Mouse (Mus musculus) limb, embryonic 13.5 days (tissue): Measurements from ENCODE around the gene C4b. TPM values are rescaled to one million over a fixed set of nuclear protein-coding genes. Genes with fewer than 3 reads are reported as not detected.

Experiments used
- ATAC-seq: fragments of 200-750 bp; cut with Nextera tagmentation; 2 replicates; pipeline ENCODE4 v1.8.0; 2017; ENCODE audit warnings: low read depth, moderate number of reproducible peaks, moderate TSS enrichment; ENCODE audit not compliant: low FRiP score
- H3K27ac ChIP-seq: fragments of 300-500 bp; sonication (generic); 2 replicates; pipeline ENCODE4 v1.5.1; 2015; ENCODE audit warnings: inconsistent platforms, mild to moderate bottlenecking, moderate library complexity
- H3K27me3 ChIP-seq: fragments of 300-500 bp; sonication (generic); 2 replicates; pipeline ENCODE4 v1.6.1; 2015; ENCODE audit warnings: mild to moderate bottlenecking, inconsistent platforms
- H3K36me3 ChIP-seq: fragments of 300-500 bp; sonication (generic); 2 replicates; pipeline ENCODE4 v1.6.1; 2015; ENCODE audit warnings: inconsistent platforms, mild to moderate bottlenecking, moderate library complexity
- H3K4me1 ChIP-seq: fragments of 300-500 bp; sonication (generic); 2 replicates; pipeline ENCODE4 v1.6.1; 2015; ENCODE audit warnings: inconsistent platforms
- H3K4me2 ChIP-seq: fragments of 300-500 bp; sonication (generic); replicated peaks from 2 replicates; pipeline ENCODE4 v1.6.1; 2015; ENCODE audit warnings: inconsistent platforms, mild to moderate bottlenecking, moderate library complexity
- H3K4me3 ChIP-seq: fragments of 300-500 bp; sonication (generic); 2 replicates; pipeline ENCODE4 v1.5.1; 2015; ENCODE audit warnings: moderate library complexity, mild to moderate bottlenecking, inconsistent platforms
- H3K9ac ChIP-seq: fragments of 300-500 bp; sonication (generic); 2 replicates; pipeline ENCODE4 v1.6.1; 2015; ENCODE audit warnings: mild to moderate bottlenecking, inconsistent platforms
- H3K9me3 ChIP-seq: fragments of 300-500 bp; sonication (generic); 2 replicates; pipeline ENCODE4 v1.6.1; 2016; ENCODE audit warnings: inconsistent platforms
- WGBS: fragments of 180-500 bp; shearing (Covaris S2); methylation state at CpG from one replicate; pipeline ENCODE4 v1.1.7; 2015; 5-methylcytosine and 5-hydroxymethylcytosine counted together
- polyA plus RNA-seq: library from polyadenylated mRNA; unstranded; fragments of >200 nt; fragmentation: Nextera tagmentation; extraction: Ambion mirVana; gene quantifications from 2 replicates; pipeline ENCODE4 v1.2.1, GENCODE M21; 2015

C4b gene
- polyA plus RNA-seq, 1 experiment from 2014 or later, result 0.06 TPM

DNA sequence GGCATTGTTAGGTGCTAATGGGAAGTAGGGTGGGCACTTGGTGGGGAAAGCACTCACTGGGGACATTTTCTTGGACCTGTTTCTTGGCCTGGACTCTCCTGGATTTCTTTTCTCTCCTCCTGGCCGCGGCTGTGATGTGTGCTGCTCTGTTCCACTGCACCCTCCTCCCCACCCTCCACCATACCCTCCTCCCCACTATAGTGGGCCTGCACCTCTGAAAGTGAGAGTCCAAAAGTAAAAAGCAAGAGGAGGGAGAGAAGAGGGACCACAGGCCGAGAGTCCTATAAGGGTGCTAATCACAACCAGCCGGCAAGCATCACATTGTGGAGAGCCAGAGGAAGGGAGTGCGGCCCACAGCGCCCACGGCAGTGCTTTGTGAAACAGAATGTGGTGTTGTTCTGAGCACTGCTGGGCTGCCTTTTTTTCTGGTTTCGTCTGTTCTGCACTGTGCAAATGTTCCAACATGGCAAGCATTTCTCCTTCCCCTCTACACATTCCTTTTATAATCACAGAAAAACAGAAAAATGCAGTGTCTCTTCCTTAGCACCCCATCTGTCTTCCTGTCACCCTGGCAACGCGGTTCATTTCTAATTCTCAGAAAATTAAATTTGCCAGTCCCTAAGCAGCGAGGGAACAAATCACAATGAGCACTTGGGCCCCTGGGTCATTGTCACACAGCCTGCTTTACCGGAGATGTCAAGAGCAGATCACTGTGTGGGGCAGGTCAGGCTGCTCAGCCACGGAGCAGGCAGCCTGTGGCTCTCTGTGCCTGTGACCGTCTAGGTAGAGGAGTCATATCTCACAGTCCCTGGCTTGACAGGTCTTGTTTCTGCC, 43.9 kb downstream of the C4b start:
- Histone ChIP-seq H3K27ac (no peak overlapping the region; the same call in 1 of the 2 replicates), H3K36me3 (no peaks in the 10 kb centered on the region)
- ATAC-seq, result no peak

DNA sequence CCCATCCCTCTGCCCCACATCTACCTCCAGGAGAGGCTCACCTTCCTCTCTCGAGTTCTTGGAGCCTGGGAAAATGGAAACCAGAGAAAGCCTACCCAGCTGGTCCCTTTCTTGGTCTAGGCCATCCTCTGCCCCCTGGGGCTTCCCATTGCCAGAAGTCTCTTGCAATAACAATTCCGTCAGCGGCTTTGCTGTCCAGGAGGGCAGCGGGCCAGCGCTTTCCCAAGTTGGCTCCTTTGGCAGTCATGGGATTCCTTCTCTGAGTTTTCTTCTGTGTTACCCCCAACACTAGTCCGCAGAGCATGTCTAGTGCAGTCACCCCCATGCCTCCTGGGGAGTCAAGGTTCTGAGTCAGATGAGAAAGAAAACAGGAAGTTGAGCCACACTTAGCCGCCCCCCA, 50.8 kb downstream of the C4b start:
- H3K9ac ChIP-seq, result no peak overlapping the region
- H3K27me3 ChIP-seq, result 0 out of 2 replicates have a peak, but pooled peaks cover 4% of the 10 kb centered on the region
- 71% methylated on average over 7 of the region's 7 CpGs for WGBS
- H3K4me2 ChIP-seq, result no peak overlapping the region
- H3K9me3 ChIP-seq, result no peaks in the 10 kb centered on the region
- H3K27ac ChIP-seq, result no peak overlapping the region
- no peak overlapping the region for H3K4me3 ChIP-seq
- H3K36me3 ChIP-seq, result no peaks in the 10 kb centered on the region
- no peak for ATAC-seq
- H3K4me1 ChIP-seq, result no peaks in the 10 kb centered on the region

More for the DNA sequence above, 43.9 kb downstream of the C4b start:
- Histone ChIP-seq H3K27me3 (no peaks in the 10 kb centered on the region), H3K4me1 (peaks cover 11% of the 10 kb centered on the region; the same call in 1 of the 2 replicates), H3K9me3 (no peaks in the 10 kb centered on the region), H3K4me3 (no peak overlapping the region), H3K4me2 (no peak overlapping the region), H3K9ac (peak overlapping the region; percentile 13; the same call in 1 of the 2 replicates)
- 42% methylated on average over 14 of the region's 14 CpGs for WGBS

DNA sequence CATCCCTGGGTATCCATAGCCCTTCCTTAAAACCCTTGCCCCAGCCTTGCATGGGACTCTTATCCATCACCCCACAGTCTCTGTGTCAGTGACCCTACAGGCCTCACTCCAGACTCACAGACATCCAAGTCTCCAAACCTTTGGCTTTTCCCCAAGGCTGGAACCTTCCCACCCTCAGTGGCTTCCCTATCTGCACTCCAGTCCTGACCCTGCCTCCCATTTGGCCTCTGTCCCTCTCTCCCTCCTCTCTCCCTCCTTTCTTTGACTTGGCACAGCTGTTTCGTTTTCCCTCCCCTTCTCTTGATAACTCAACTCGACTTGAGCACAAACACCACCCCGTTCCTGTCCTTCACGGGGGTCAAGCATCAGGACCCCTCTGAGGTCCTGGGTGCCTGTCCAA, 53.2 kb downstream of the C4b start:
- ATAC-seq, result no peak
- 0 out of 2 replicates have a peak, but pooled peaks cover 7% of the 10 kb centered on the region for H3K27me3 ChIP-seq
- H3K36me3 ChIP-seq, result no peaks in the 10 kb centered on the region
- H3K9me3 ChIP-seq, result no peaks in the 10 kb centered on the region
- no peak overlapping the region for H3K4me3 ChIP-seq
- H3K27ac ChIP-seq, result no peak overlapping the region
- no peak overlapping the region for H3K9ac ChIP-seq
- peaks cover 1% of the 10 kb centered on the region; the same call in 1 of the 2 replicates for H3K4me1 ChIP-seq
- no peak overlapping the region for H3K4me2 ChIP-seq
- 59% methylated on average over 4 of the region's 4 CpGs for WGBS

DNA sequence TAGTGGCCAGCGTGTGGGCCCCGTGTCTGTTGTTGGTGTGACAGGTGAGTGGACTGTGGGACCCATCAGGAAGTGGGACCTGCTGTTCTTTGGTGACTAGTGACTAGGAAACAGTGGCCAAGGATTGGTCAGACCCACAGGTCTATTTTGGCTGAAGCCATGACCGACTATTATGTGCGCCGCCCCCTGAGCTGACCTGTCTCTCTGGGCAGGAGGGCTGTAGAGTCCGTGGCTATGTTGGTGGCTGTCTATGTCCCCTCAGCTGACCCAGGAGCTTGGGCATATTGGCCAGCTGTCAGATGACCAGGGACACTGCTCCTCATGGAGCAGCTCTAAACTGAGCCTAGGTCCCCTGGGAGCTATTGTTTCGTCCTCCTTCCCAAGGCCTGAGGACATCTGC, 54.8 kb downstream of the C4b start:
- H3K4me2 ChIP-seq, result no peak overlapping the region
- H3K4me3 ChIP-seq, result no peak overlapping the region
- peaks cover 15% of the 10 kb centered on the region for H3K4me1 ChIP-seq
- H3K36me3 ChIP-seq, result no peaks in the 10 kb centered on the region
- no peak overlapping the region for H3K9ac ChIP-seq
- H3K9me3 ChIP-seq, result no peaks in the 10 kb centered on the region
- H3K27me3 ChIP-seq, result 0 out of 2 replicates have a peak, but pooled peaks cover 7% of the 10 kb centered on the region
- 93% methylated on average over 7 of the region's 7 CpGs for WGBS
- no peak for ATAC-seq
- no peak overlapping the region for H3K27ac ChIP-seq

DNA sequence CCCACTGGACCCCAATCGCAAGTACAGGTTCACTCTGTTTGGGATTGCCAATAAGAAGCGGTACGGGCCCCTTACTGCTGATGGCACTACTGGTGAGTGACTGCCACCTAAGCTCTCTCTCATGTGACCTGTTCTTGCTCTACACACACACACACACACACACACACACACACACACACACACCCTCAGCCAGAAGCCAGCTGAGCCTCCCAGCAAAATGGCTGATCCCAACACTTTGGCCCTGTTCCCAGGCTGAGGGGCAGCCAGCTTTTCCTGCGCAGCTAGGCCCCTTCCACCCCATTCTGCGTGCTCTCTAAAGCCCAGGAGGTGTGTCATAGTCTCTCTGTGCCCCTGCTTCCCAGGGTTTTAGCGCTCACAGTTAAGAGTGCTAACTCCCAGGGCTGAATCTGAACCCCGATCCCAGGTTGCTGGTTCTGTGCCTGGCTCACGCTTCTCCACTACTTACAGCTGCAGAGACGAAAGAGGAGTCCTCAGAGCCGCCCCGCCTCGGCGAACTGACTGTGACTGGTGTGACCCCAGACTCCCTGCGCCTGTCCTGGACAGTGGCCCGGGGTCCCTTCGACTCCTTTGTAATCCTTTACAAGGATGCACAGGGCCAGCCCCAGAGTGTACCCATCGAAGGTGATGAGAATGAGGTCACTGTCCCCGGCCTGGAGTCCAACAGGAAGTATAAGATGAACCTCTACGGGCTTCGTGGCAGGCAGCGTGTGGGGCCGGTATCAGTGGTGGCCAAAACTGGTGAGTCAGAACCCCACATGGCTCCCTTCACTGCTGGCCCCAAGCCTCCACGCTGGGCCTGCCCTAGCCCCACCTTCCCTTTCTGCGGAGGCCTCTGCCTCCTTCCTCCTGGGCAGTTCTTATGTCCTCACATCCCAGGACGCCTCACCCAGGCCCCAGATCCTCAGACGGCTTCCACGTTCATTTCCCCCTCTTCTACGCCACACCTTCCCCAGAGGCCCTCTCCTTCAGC, 58.3 kb downstream of the C4b start:
- Histone ChIP-seq H3K9me3 (no peaks in the 10 kb centered on the region), H3K9ac (no peak overlapping the region), H3K4me1 (peaks cover 22% of the 10 kb centered on the region), H3K4me2 (no peak overlapping the region), H3K27me3 (peaks cover 27% of the 10 kb centered on the region), H3K4me3 (no peak overlapping the region), H3K36me3 (no peaks in the 10 kb centered on the region), H3K27ac (no peak overlapping the region)
- WGBS, result 75% methylated on average over 28 of the region's 28 CpGs
- 0 out of 2 replicates have a peak, but pooled peaks have one; percentile 4 for ATAC-seq

DNA sequence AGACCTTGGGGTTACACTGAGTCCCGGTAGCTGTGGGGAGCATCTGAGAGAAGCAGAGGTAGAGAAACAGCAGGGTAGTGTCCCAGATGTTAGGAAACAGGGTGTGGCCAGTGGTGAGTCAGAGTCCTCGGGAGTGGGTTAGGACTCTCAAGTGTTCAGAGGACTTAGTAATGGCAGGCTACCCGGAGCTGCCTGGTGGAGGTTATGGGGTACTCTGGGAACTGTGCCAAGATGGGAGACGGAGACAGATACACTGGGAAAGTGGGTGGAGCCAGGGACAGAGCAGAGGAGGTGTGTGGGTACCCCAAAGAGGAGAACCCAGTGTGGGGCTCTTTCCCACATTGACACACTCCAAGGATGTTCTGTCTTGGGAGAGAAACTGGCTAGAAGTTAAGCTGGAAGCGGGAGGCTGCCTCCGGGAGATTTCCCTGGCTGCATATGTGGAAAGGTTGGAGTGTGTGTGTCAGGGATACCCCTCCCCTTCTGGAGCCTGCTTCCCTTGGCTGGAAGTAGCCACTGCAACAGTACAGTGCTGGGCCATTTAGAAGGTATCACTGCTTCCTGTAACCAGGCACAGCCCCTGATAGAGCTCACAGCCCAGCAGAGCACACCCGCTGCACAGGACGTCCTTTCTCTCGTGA, 59.3 kb downstream of the C4b start:
- Histone ChIP-seq H3K36me3 (no peaks in the 10 kb centered on the region), H3K4me1 (peaks cover 22% of the 10 kb centered on the region), H3K27ac (peak overlapping the region; percentile 10; the same call in 1 of the 2 replicates), H3K9ac (no peak overlapping the region), H3K4me2 (no peak overlapping the region), H3K9me3 (no peaks in the 10 kb centered on the region), H3K4me3 (no peak overlapping the region), H3K27me3 (peaks cover 38% of the 10 kb centered on the region)
- 46% methylated on average over 9 of the region's 9 CpGs for WGBS
- 0 out of 2 replicates have a peak, but pooled peaks have one; percentile 8 for ATAC-seq

DNA sequence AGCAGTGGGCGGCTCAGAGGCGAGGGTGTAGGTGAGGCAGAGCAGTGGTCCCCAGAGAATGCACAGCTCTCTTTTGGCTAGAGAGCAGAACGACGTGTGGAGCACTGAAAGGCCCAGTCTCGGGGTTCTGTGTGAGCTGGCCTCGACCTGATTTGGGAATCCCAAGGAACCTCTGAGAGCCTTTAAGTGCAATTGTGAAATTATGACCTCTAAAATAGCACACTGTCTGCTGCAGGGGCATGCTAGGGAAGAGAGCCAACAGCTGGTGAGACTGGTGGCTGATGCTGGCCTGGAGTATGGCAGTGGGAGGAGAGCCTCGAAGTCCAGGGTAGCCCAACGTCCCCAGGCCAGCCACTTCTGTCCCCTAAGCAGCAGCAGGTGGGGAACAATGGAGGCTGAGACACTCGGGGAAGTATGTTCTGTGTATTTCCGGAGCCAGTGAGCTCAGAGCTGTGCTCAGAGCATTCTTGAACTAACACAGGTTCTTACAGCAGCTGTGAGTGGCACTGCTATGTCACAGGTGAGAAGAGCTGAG, 59.9 kb downstream of the C4b start:
- no peaks in the 10 kb centered on the region for H3K36me3 ChIP-seq
- peaks cover 22% of the 10 kb centered on the region for H3K4me1 ChIP-seq
- no peaks in the 10 kb centered on the region for H3K9me3 ChIP-seq
- no peak overlapping the region for H3K4me3 ChIP-seq
- no peak for ATAC-seq
- no peak overlapping the region for H3K9ac ChIP-seq
- H3K27ac ChIP-seq, result peak overlapping the region; percentile 10; the same call in 1 of the 2 replicates
- peaks cover 44% of the 10 kb centered on the region for H3K27me3 ChIP-seq
- WGBS, result 70% methylated on average over 10 of the region's 10 CpGs
- H3K4me2 ChIP-seq, result no peak overlapping the region

DNA sequence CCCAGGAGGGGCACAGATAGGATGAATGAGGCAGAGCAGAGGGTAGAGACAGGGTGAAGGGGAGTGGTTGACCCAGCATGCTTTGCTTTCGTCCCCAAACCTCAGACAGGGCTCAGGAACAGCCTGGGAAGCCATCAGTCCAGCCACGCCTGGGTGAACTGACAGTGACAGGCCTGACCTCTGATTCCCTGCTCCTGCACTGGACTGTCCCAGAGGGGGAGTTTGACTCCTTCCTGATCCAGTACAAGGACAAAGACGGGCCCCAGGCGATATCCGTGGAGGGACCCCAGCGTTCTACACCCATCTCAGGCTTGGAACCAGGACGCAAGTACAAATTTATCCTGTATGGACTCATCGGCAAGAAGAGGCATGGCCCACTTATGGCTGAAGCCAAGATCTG, 60.5 kb downstream of the C4b start:
- no peak overlapping the region for H3K27ac ChIP-seq
- WGBS, result 84% methylated on average over 8 of the region's 8 CpGs
- H3K9ac ChIP-seq, result no peak overlapping the region
- H3K36me3 ChIP-seq, result no peaks in the 10 kb centered on the region
- H3K9me3 ChIP-seq, result no peaks in the 10 kb centered on the region
- H3K4me1 ChIP-seq, result peaks cover 22% of the 10 kb centered on the region
- ATAC-seq, result no peak
- H3K27me3 ChIP-seq, result peaks cover 50% of the 10 kb centered on the region
- no peak overlapping the region for H3K4me3 ChIP-seq
- H3K4me2 ChIP-seq, result no peak overlapping the region

DNA sequence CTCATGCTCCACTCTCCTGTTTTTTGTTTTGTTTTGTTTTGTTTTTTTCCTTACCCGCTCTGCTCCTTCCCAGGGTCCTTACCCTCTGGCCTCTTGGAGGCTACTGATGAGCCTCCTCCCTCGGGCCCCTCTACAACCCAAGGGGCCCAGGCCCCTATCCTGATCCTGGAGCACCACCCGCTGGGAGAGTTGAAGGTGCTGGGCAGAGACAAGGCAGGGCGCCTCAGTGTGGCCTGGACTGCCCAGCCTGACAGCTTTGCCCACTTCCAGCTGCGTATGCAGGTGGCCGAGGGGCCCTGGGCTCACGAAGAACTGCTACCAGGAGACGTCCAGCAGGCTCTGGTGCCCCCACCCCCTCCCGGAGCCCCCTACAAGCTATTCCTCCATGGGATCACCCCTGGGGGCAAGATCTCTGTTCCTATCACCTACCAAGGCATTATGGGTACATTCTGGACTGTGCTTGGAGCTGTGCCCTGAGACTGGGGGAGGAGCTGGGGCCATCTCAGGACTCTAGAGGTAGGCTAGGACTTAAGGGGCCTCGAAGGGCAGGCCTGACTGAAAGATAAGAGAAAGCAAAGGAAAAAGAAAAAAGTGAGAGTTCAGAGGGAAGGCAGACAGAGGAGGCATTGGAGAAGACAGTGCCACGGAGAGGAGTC, 61.7 kb downstream of the C4b start:
- no peak overlapping the region for H3K27ac ChIP-seq
- H3K36me3 ChIP-seq, result no peaks in the 10 kb centered on the region
- H3K27me3 ChIP-seq, result peaks cover 60% of the 10 kb centered on the region
- 69% methylated on average over 11 of the region's 11 CpGs for WGBS
- no peaks in the 10 kb centered on the region for H3K9me3 ChIP-seq
- no peak overlapping the region for H3K9ac ChIP-seq
- ATAC-seq, result no peak
- no peak overlapping the region for H3K4me3 ChIP-seq
- peaks cover 22% of the 10 kb centered on the region for H3K4me1 ChIP-seq
- no peak overlapping the region for H3K4me2 ChIP-seq

DNA sequence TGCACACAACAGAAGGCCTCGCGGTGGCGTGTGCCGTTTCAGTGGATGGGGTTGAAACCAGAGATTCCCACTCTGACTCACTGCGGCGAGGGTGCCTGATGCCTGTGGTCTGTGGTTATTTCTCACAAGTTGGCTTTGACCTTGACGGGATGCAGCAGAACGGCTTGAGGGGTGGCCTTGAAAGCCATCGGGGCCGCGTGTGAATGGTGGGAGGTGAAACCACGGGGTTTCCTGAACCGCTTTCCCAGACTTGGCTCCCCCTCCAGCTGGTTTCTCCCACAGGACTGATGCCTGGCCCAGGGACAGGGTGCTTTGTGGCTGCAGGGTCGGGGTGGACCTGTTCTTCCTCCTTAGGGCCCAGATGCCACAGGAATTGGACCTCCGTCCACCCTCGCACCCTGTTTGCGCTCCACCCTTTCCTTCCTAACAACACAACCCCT, 62.5 kb downstream of the C4b start:
- no peak overlapping the region for H3K27ac ChIP-seq
- no peak overlapping the region for H3K4me3 ChIP-seq
- H3K27me3 ChIP-seq, result peaks cover 68% of the 10 kb centered on the region
- no peak for ATAC-seq
- H3K36me3 ChIP-seq, result no peaks in the 10 kb centered on the region
- 67% methylated on average over 17 of the region's 17 CpGs for WGBS
- H3K4me1 ChIP-seq, result peaks cover 22% of the 10 kb centered on the region
- H3K9ac ChIP-seq, result no peak overlapping the region
- H3K9me3 ChIP-seq, result no peaks in the 10 kb centered on the region
- no peak overlapping the region for H3K4me2 ChIP-seq

DNA sequence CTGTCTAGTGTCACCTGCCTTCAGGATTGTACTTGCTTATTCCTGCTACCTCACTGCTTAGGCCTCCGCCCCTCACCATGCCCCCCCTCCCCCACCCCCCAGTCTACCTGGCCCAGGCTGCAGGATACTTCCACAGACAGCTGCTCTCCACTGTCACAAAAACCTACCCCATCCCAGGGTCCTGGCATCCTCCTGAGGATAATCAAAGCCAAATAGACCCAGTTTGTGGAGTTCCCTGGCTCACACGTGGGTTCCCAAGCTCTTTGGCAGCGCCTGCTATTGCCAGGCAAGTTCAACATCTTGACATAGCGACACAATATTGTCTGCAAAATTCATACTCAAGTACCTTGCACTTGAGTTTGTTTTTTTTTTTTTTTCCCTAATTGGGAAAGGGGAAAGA, 63.1 kb downstream of the C4b start:
- Histone ChIP-seq H3K27ac (no peak overlapping the region), H3K4me1 (peaks cover 22% of the 10 kb centered on the region), H3K27me3 (peaks cover 71% of the 10 kb centered on the region), H3K9ac (no peak overlapping the region), H3K4me2 (no peak overlapping the region), H3K4me3 (no peak overlapping the region), H3K9me3 (no peaks in the 10 kb centered on the region), H3K36me3 (no peaks in the 10 kb centered on the region)
- ATAC-seq, result no peak
- WGBS, result 79% methylated on average over 4 of the region's 4 CpGs
